Mouse (Mus musculus) CH12F3 (cell line): ENCODE measurements around the gene Fgfr2.

Source experiments
- in situ Hi-C: fragments of 300-500 bp; cut with MboI; formaldehyde crosslinking; loops from 2 replicates; pipeline ENCODE4 v1.14.3; 2020; ENCODE audit warnings: low sequenced_read_pairs

Gene Fgfr2

GRCm38 (mm10) chr7:130709372-130710274 lies 2413.5 kb downstream of the Fgfr2 start:
- in situ Hi-C loops, result no loop called here

DNA sequence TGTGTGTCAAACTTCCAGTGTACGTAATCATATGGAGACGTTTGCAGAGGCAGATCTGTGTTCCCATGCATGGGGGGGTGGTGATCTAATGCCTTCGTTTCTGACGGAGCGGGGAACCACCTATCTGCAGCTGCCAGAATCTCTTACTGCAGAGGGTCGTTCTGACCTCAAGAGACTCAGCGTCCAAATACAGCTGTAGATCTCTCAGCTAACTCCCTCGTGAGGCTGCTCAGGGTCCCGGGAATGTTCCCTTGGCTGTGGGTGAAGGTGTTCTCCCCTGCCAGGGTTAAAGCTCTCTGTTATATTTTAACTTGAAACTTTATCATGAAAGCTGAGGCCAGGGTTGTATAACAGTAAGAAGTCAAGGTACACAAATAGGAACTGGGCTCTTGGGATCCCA lies 2414.2 kb downstream of the Fgfr2 start:
- in situ Hi-C loops, result no loop called here

GRCm38 (mm10) chr7:130705230-130705629 lies 2417.9 kb downstream of the Fgfr2 start:
- in situ Hi-C loops, result no loop called here

DNA sequence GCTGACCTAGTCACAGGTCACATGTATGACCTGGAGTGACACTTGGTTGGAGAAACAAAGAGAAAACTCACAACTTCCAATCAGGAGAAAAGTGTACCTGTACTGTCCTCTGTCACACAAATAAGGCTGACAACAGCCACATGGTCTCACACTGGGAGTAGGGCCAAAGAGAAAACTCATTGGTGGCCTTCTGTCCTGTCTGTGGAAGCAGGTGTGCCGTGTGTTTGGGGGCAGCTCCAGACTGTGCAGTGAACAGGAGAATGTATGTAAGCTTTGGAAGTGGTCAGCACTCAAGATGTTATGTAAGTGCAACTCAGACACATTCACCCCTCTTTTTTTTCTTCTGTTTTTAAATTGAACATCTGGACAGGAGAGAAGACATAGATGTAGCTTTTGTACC lies 2421.8 kb downstream of the Fgfr2 start:
- in situ Hi-C loops, result no loop called here

GRCm38 (mm10) chr7:130698480-130698879 lies 2424.7 kb downstream of the Fgfr2 start:
- in situ Hi-C loops, result no loop called here

DNA sequence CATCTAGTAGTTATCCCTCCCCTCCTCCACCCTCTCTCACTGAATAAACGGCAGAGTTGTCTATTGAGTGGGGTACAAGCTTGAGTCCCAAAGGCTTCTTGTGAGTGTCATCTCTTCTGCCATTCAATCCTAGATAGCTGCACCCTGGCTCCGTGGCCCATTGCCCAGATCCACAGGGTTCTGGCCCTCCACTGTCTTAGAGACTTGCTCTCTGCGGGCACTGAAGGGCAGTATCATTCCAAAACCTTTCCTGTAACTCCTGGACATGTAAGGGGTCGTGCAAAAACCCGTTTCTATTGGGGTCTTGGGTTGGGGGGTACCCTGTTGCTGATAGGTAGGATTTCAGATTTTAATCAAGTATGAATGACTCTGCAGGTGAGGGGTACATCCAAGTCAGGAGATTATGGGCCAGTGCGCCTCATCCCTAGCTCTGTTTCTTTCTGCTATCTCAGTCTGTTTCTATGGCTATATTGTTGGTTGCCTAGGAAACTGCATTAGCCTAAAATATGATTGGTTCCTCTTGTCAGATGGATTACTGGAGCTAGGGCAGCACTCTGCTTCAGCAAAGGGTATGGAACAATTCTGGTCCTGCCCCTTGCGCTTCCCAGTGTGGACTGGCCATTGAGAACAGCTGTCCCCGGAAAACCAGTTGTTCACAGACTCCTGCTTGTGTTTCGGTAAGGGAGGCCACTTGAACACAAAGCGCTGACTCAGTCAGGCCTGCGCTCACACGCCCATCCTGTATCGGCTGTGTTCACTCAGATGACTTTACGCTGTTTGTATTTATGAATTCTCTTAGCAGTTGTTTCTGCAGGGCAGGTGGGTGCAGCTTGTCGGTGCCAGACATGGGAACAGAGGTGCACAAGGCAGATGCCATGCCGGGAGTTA lies 2426.6 kb downstream of the Fgfr2 start:
- in situ Hi-C loops, result no loop called here

DNA sequence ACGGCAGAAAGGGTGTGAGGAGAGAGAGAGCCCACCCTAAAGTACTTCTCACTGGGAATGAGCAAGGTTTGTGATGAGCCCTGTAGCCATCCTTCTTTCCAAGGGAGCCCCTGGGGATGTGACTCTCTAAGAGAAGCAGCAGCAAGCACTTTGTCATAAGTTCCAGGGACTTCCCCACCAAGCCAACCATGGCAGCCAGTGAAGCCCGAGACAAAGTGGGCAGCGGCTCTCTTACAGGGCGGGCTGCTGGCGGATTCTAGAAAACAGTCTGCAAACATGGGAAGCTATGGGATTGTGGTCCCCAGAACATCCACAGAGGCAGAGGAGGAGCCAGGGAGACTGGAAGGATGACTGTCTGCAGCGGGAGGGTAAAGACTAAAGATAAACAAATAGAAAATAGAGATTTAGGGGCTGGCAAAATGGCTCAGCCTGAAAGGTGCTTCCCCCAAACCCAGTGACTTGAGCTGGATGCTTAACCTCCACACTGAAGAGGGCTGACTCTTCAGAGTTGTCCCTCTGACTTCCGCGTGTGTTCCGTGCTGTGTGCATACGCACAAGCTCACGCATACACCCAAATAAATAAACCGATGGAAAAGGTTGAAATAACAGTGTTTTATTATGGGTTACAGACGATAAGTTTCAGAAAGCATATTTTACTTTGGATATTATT lies 2427.3 kb downstream of the Fgfr2 start:
- in situ Hi-C loops, result no loop called here

DNA sequence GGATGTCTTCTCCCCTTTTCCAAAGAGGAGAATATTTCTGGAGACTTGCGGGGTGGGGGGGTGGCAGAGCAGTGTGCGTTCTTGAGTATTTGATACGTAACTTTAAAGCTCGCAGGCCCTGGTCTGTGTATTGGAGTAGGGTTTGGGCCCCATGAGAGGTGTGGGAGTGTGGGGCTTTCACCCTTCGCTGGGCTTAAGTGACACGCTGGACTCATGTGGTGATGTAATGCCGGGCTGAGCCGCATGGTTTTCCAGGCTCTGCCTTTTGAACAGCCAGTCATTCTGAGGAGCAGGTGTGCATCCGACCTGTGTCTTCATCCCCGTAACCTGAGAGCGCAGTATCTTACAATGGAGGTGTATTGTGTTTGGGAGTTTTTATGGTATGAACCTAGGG lies 2429.4 kb downstream of the Fgfr2 start:
- in situ Hi-C loops, result no loop called here

- in situ Hi-C loops, result no loop called here
These were observed 2430.0 kb downstream of the Fgfr2 start for GRCm38 (mm10) chr7:130692943-130693799.

DNA sequence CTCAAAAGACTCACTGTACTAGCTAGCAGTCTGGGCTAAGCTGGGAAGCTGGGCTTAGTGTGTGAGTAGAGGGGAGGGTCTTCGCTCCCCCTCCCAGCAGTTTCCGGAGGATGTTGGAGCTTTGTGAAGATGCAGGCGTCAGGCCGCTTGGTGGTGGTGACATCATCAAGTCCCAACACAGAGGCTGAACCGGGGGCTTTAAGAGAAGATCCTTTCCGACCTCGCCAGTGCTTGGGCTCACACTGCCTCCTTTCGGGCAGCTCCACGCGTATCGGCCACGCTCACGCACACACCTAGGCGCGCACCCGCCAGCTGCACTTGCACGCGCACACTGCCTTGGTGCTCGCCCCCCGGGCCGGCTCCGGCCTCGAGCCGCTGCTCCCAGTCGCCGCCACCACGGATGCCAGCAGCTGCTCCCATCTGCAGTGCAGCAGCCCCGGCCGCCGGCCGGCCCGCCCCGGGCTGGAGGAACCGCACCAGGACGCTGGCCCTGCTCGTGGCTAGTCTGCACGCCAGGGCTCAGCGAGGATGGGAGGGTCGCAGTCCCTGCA lies 2430.7 kb downstream of the Fgfr2 start:
- in situ Hi-C loops, result no loop called here

DNA sequence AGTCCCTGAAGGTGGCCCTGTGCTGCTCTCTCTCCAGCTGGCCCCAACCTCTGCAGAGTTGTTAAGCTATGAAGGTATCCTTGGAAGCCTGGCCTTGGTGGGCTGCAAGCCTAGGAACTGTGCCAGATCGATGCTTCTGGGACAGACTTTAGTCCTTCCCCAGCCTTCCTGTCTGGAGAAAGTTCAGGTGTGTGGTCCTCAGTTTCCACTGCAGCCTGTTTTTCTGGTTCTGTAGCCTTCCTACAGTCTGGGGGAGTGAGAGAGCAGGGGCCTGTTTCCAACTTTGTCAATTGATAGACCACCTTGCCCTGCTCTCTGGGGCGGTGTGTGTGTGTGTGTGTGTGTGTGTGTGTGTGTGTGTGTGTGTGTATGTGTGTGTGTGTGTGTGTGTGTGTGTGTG lies 2431.2 kb downstream of the Fgfr2 start:
- in situ Hi-C loops, result no loop called here

- in situ Hi-C loops, result no loop called here
These were observed 2432.3 kb downstream of the Fgfr2 start for GRCm38 (mm10) chr7:130690869-130691268.

- in situ Hi-C loops, result no loop called here
These were observed 2434.5 kb downstream of the Fgfr2 start for GRCm38 (mm10) chr7:130688601-130689000.

DNA sequence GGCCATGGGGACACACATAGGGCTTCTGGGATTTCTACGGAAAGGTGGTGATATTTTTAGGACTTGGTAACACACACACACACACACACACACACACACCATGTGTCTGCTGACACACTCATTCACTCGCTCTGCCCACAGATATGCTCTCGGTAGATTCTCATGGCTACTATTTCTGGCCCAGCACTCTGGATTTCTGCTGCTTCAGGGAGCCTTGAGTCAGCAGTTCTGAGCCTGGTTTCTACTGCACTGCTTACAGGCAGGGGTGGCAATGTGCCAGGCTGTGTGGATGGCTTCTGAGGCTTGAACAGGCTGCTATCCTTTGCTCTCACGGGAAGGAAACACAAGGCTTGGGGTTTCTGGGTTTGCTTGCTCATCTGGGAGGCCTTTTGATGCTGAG lies 2441.4 kb downstream of the Fgfr2 start:
- in situ Hi-C loops, result no loop called here

DNA sequence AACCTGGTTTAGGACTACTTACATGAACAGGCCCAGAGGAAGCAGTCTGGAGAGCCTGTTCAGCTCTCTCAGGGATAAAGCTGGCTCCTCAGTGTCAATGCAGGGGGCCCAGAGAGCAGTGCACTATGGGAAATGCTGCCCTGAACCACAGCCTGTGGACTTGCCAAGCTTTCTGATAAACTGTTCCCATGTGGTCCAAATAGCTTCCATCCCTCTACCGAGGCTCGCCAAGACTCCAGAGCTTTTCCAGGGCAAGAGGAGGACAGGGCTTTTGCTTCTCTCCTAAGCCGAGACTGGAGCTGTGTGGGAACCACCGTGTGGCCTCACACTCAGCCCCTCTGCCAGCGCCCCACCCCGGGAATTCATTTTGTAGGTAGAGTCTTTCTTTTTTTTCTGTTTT lies 2444.7 kb downstream of the Fgfr2 start:
- in situ Hi-C loops, result no loop called here

DNA sequence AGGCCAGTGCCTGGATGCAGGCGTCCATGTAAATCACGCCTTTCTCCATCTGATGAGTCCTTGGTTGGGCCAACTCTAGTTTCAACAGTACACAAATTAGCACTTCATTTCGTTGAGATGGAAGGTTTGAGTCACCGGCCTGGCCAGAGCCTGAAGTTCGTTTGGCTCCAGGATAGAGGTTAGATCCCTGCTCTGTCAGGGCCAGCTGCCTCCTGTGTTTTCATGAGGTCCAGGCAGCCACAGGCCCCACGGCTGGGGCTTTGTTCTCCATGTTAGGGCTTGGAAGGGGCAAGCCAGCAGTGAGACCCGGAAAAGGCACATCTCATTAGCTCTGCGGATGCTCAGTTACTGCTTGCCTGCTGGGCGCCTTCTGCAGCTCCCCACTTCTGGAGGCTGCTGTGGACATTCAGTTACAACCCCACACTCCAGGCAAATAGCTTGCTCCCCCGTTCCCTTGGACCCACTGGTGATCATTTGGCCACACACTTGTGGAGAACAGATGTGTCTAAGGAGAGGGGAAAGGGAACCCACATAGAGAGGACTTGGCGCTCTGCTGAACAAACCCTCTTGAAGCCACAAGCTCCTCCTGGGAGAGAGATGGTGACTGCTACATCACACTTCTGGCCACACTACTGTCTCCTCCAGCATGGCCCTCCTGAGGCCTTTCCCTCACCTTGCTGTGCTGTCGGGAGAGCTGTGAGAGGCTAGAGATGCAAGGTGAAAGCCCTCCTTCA lies 2445.4 kb downstream of the Fgfr2 start:
- in situ Hi-C loops, result no loop called here

- in situ Hi-C loops, result no loop called here
These were observed 2446.1 kb downstream of the Fgfr2 start for GRCm38 (mm10) chr7:130676885-130677540.

DNA sequence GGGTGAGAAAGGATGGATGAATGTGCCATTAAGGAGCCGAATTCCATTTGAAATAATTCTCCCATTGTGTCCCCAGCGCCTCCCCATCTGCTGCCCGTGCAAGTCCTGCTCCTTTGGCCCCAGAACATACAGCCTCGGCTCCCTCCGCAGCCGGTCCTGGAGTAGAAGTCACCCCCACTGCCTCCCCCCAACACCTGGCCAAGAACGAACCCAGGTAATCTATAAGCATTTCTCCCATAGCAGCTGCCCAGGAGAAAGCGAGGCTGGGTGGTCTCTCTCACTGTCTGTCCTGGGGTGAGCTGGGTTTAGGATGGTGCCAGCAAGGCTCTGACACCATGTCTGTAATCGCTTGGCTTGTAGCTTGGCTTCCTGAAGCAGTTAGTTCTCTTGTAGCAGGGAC lies 2448.6 kb downstream of the Fgfr2 start:
- in situ Hi-C loops, result no loop called here
